Mouse (Mus musculus) midbrain, embryonic 15.5 days (tissue): ENCODE data around the gene Uprt. TPM values are rescaled to one million over a fixed set of nuclear protein-coding genes. Genes with fewer than 3 reads are reported as not detected.

Source experiments
- ATAC-seq: fragments of 200-750 bp; cut with Nextera tagmentation; replicated peaks from 2 replicates; pipeline ENCODE4 v1.8.0; 2017; ENCODE audit warnings: moderate TSS enrichment
- H3K27ac ChIP-seq: fragments of 300-500 bp; sonication (generic); 2 replicates; pipeline ENCODE4 v1.5.1; 2015; ENCODE audit warnings: mild to moderate bottlenecking, inconsistent platforms
- H3K27me3 ChIP-seq: fragments of 300-500 bp; sonication (generic); replicated peaks from 2 replicates; pipeline ENCODE4 v1.6.1; 2015; ENCODE audit warnings: inconsistent platforms
- H3K36me3 ChIP-seq: fragments of 300-500 bp; sonication (generic); replicated peaks from 2 replicates; pipeline ENCODE4 v1.6.1; 2015; ENCODE audit warnings: inconsistent platforms
- H3K4me1 ChIP-seq: fragments of 300-500 bp; sonication (generic); 2 replicates; pipeline ENCODE4 v1.6.1; 2015; ENCODE audit warnings: inconsistent platforms
- H3K4me2 ChIP-seq: fragments of 300-500 bp; sonication (generic); 2 replicates; pipeline ENCODE4 v1.6.1; 2015; ENCODE audit warnings: inconsistent platforms, mild to moderate bottlenecking, moderate library complexity
- H3K4me3 ChIP-seq: fragments of 300-500 bp; sonication (generic); 2 replicates; pipeline ENCODE4 v1.5.1; 2015; ENCODE audit warnings: mild to moderate bottlenecking, inconsistent platforms
- H3K9ac ChIP-seq: fragments of 300-500 bp; sonication (generic); 2 replicates; pipeline ENCODE4 v1.6.1; 2015; ENCODE audit warnings: mild to moderate bottlenecking, inconsistent platforms
- H3K9me3 ChIP-seq: fragments of 300-500 bp; sonication (generic); 2 replicates; pipeline ENCODE4 v1.6.1; 2016; ENCODE audit warnings: inconsistent platforms
- WGBS: fragments of 180-500 bp; shearing (Covaris S2); methylation state at CpG from one replicate; pipeline ENCODE4 v1.1.7; 2015; ENCODE audit warnings: mixed read lengths; 5-methylcytosine and 5-hydroxymethylcytosine counted together
- polyA plus RNA-seq: library from polyadenylated mRNA; unstranded; fragments of >200 nt; fragmentation: Nextera tagmentation; extraction: Ambion mirVana; gene quantifications from 2 replicates; pipeline ENCODE4 v1.2.1, GENCODE M21; 2015

Uprt gene
- polyA plus RNA-seq, 1 experiment from 2014 or later = 2.0 TPM

DNA sequence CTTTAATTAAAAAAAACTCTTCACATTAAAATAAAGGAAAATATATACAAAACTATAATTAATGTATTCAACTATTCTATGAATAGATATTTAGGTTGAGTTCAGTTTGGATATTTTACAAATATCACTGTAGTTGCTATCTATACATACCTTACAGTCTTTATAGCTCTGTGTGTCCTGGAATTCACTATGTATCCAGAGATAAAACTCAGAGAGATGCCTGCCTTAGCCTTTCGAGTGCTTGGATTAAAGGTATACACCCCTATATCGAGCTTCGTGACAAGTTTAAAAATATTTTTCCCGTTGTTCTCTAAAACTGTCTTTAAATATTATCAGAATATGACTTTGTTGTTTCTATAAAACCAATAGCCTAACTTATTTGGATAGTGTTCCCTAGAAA lies 60.0 kb downstream of the Uprt start:
- 89% methylated on average over 4 of the region's 4 CpGs for WGBS

DNA sequence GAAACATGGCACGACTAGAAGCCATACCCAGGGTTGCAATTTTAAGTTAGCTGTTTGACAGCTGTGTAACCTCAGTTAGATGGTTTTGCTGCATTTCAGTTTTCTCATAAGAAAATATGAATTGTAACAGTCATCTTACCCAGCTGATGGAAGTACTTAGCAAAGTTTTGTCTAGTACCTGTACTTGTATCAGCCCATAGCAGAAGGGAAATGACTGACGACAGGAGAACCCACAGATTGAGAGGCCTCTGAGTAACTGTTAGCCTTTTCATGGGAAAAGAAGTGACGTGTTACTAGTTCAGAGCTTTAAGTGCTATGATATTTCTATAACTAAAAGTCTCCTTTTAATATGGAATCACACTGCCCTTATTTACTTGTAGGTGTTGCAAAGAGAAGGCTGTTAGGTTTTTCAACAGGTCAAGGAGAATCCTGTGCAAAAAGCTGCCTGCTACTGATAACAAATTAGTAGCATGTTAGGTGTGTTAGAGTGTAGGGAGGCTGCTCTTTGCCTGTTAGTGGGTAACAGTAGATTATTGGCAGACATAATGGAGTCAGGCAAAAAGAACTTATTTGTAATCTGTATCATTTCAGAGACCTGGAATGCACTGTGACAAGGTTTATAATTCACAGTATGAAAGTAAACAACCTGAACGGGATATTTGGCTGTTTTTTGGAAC lies 61.4 kb downstream of the Uprt start:
- WGBS = 78% methylated on average over 4 of the region's 4 CpGs
- Histone ChIP-seq H3K36me3 (no peaks in the 10 kb centered on the region), H3K4me2 (no peak overlapping the region), H3K9me3 (no peaks in the 10 kb centered on the region), H3K9ac (no peak overlapping the region), H3K27ac (no peak overlapping the region), H3K27me3 (peaks cover 19% of the 10 kb centered on the region), H3K4me3 (no peak overlapping the region), H3K4me1 (no peaks in the 10 kb centered on the region)
- no peak for ATAC-seq

More for the DNA sequence above, 60.0 kb downstream of the Uprt start:
- Histone ChIP-seq H3K4me2 (no peak overlapping the region), H3K27me3 (peaks cover 20% of the 10 kb centered on the region), H3K9ac (no peak overlapping the region), H3K9me3 (no peaks in the 10 kb centered on the region), H3K27ac (no peak overlapping the region), H3K36me3 (no peaks in the 10 kb centered on the region), H3K4me3 (no peak overlapping the region), H3K4me1 (no peaks in the 10 kb centered on the region)
- ATAC-seq = no peak

GRCm38 (mm10) chrX:104545283-104545682 lies 62.7 kb downstream of the Uprt start:
- Histone ChIP-seq H3K36me3 (no peaks in the 10 kb centered on the region), H3K4me3 (no peak overlapping the region), H3K27ac (no peak overlapping the region), H3K27me3 (peaks cover 12% of the 10 kb centered on the region; the same call in 1 of the 2 replicates), H3K9ac (no peak overlapping the region), H3K4me2 (no peak overlapping the region), H3K9me3 (no peaks in the 10 kb centered on the region), H3K4me1 (no peaks in the 10 kb centered on the region)
- 97% methylated on average over 1 of the region's 1 CpGs for WGBS
- ATAC-seq = no peak

Other genes with a start within 250 kb of the Uprt start
- 6.1 and 7.3 TPM in 2 replicates for gene Abcb7, start 69.0 kb upstream of the Uprt start, polyA plus RNA-seq
- gene Zdhhc15, start 188.2 kb downstream of the Uprt start, polyA plus RNA-seq = 4.2 and 4.4 TPM in 2 replicates